Mouse (Mus musculus) testis, adult 2 months (tissue): ENCODE measurements around the gene Clec2i. TPM values are rescaled to one million over a fixed set of nuclear protein-coding genes. Genes with fewer than 3 reads are reported as not detected.

ENCODE experiments used
- H3K27ac ChIP-seq: fragments of 200-500 bp; 2 replicates; pipeline ENCODE4 v1.5.1; 2012; ENCODE audit warnings: low read depth, low read length; ENCODE audit not compliant: control insufficient read depth, insufficient read depth
- H3K27me3 ChIP-seq: fragments of 200-500 bp; 2 replicates; pipeline ENCODE4 v1.6.1; 2012; ENCODE audit warnings: mild to moderate bottlenecking, low read length, moderate library complexity; ENCODE audit not compliant: control insufficient read depth, insufficient read depth
- H3K36me3 ChIP-seq: fragments of 200-500 bp; 2 replicates; pipeline ENCODE4 v1.6.1; 2012; ENCODE audit warnings: mild to moderate bottlenecking, low read length; ENCODE audit not compliant: control insufficient read depth, insufficient read depth
- H3K4me1 ChIP-seq: fragments of 200-500 bp; 2 replicates; pipeline ENCODE4 v1.6.1; 2012; ENCODE audit warnings: low read length; ENCODE audit not compliant: control insufficient read depth, insufficient read depth
- H3K4me3 ChIP-seq: fragments of 200-500 bp; 2 replicates; pipeline ENCODE4 v1.5.1; 2012; ENCODE audit warnings: low read depth, mild to moderate bottlenecking, low read length, moderate library complexity, mixed read lengths; ENCODE audit not compliant: control insufficient read depth
- CTCF ChIP-seq: fragments of 200-500 bp; IDR thresholded peaks from 2 replicates; pipeline ENCODE4 v1.5.1; 2012; ENCODE audit warnings: low read depth, mild to moderate bottlenecking, inconsistent platforms, low read length, moderate library complexity; ENCODE audit not compliant: control insufficient read depth, insufficient read depth, insufficient replicate concordance
- POLR2A ChIP-seq: fragments of 200-500 bp; IDR thresholded peaks from 2 replicates; pipeline ENCODE4 v1.6.1; 2012; ENCODE audit warnings: low read depth, mild to moderate bottlenecking, inconsistent platforms, low read length, moderate library complexity; ENCODE audit not compliant: control insufficient read depth
- polyA plus RNA-seq: library from polyadenylated mRNA; depleted of rRNA; stranded (reverse); fragments of >200 nt; gene quantifications from 2 replicates; pipeline ENCODE4 v1.2.3, GENCODE M21; 2012

Gene Clec2i
- polyA plus RNA-seq, 1 experiment = not detected

DNA sequence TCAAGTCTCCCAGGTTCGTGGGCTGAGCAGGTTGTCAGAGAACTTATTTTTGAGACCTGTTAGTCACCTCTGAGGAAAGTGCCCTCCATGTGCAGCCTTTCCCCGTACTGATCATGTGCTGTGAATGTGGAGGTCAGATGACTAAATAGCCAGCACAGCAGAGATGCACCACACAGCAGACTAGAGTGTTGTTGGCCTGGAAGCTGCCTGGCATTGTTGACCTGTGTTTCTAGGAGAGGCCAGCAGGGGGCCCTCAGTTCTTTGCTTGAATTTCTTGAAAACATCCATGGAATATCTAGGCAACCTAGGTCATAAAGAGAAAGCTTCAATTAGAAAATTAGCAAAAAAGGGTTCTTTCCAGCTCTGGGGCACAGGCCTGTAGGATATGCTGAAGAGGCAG is 37.5 kb upstream of the Clec2i start:
- H3K4me3 ChIP-seq = no peak overlapping the region
- TF ChIP-seq CTCF (peak; percentile 35; the same call in 1 of the 2 replicates), POLR2A (no peak)
- no peaks in the 10 kb centered on the region for H3K27me3 ChIP-seq
- no peak overlapping the region for H3K27ac ChIP-seq
- H3K36me3 ChIP-seq = no peaks in the 10 kb centered on the region
- peaks cover 2% of the 10 kb centered on the region; the same call in 1 of the 2 replicates for H3K4me1 ChIP-seq

DNA sequence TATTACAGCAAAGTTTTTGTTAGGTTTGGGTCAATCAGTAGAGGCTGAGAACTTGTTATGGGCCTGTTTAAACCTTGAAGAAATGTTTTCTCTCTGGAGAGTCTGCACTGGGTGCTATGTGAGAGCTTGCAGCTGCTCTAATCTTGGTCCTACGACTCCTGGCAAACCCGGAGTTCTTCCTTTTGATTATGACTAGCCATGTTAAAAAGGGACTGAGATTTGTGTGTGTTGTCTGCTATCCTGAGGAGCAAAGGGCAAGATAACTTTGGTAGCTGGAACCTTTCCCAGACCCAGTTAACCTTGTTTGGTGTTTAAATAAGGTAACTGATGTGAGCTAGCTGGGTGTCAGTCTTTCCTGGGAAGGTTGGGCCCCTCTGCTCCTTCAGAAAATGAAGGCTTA is 36.7 kb upstream of the Clec2i start:
- no peak overlapping the region for H3K27ac ChIP-seq
- TF ChIP-seq POLR2A (no peak), CTCF (no peak)
- H3K36me3 ChIP-seq = no peaks in the 10 kb centered on the region
- peaks cover 2% of the 10 kb centered on the region; the same call in 1 of the 2 replicates for H3K4me1 ChIP-seq
- no peak overlapping the region for H3K4me3 ChIP-seq
- H3K27me3 ChIP-seq = no peaks in the 10 kb centered on the region

DNA sequence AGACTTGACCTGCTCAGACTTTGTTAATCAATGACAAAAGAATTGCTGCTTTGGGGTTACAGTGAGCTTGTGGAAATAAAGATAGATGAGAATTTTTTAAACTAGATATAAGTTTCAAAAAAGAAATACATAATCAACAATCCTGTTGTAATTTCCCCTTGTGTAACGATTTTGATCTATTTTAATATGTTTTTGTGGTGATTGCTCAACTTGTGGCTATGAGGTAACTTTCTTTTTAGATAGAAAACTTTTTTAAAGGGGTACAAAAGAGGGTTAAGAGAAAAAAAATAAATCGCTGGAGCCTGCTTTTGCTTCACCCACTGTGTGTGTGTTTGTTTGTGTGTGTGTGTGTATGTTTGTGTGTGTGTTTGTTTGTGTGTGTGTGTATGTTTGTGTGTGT is 36.2 kb upstream of the Clec2i start:
- H3K4me3 ChIP-seq = no peak overlapping the region
- no peak overlapping the region for H3K27ac ChIP-seq
- H3K27me3 ChIP-seq = no peaks in the 10 kb centered on the region
- peaks cover 2% of the 10 kb centered on the region; the same call in 1 of the 2 replicates for H3K4me1 ChIP-seq
- TF ChIP-seq CTCF (no peak), POLR2A (no peak)
- H3K36me3 ChIP-seq = no peaks in the 10 kb centered on the region

DNA sequence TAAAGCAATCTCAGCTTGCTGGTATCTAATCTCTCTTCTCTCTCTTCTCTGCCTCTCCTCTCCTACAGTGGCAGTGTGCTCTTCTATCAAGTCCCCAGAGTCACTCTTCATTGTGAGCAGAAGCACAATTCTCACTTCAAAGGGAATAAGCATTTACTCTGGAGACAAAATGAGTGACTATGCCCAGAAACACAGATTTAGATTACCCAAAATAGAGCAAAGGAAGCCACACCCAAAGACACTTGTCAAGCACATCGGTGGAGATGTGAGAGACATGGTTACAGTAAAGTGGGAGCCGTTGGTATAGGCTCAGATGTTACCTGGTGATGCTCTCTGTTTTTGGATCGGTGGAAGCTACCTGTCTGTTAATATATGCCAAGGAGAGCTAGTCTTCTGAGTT is 34.6 kb upstream of the Clec2i start:
- H3K36me3 ChIP-seq = no peaks in the 10 kb centered on the region
- no peaks in the 10 kb centered on the region for H3K27me3 ChIP-seq
- TF ChIP-seq POLR2A = no peak
- no peak for TF ChIP-seq CTCF
- H3K4me1 ChIP-seq = peaks cover 2% of the 10 kb centered on the region; the same call in 1 of the 2 replicates
- no peak overlapping the region for H3K4me3 ChIP-seq
- H3K27ac ChIP-seq = no peak overlapping the region

DNA sequence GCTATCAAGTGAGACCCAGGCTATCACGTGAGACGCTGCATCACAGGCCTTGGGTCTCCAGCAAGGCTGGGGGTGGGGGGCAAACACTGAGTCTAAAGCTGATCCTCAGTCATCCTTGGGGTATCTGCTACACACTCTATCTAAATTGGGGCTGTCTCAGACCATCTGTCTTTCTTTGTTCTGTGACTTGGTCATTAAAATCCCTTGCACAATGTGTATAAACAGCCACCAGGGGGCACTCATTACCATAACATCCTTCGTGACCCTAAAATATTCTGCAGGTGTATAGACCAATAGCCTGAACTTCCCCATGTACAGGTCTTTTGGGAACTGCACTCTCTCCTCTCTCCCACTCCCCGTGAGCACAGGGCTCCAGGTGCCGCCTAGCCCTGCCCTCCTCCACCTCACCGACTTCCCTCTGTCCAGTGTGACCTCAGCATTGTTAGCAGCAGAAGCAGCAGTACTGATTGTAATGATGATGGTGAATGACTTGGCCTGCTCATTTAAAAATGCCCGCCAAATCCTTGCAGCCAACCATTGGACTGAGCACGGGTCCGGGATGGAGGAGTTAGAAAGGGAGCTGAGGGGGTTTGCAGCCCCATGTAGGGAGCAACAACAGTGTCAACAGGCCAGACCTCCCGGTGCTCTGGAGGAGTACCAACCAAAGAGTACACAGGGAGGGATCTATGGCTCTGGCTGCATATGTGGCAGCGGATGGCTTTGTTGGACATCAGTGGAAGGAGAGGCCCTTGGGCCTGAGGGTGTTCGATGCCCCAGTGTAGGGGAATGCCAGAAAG is 33.2 kb upstream of the Clec2i start:
- H3K36me3 ChIP-seq = no peaks in the 10 kb centered on the region
- no peak overlapping the region for H3K27ac ChIP-seq
- H3K4me3 ChIP-seq = peak overlapping the region; percentile 19; the same call in 1 of the 2 replicates
- peak; percentile 1; the same call in 1 of the 2 replicates for TF ChIP-seq CTCF
- no peak for TF ChIP-seq POLR2A
- H3K27me3 ChIP-seq = no peaks in the 10 kb centered on the region
- peaks cover 2% of the 10 kb centered on the region; the same call in 1 of the 2 replicates for H3K4me1 ChIP-seq

DNA sequence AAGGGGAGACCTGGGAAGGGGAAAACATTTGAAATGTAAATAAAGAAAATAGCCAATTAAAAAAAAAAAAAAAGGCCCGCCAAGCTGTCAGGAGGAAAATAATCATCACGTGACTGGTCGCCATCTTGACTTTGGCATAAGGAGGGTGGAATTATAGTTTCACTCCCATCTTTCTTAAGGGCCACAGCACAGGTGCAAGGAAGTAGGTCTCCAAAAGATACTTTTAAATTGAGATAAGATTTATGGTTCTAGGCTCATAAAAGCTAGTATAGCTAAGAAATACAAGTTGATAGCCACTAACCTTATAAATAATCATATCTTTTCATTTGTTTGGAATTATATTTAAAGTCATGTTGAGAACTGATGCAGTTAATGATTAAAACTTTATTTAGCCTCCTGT is 32.5 kb upstream of the Clec2i start:
- no peak for TF ChIP-seq POLR2A
- Histone ChIP-seq H3K4me3 (no peak overlapping the region), H3K36me3 (no peaks in the 10 kb centered on the region), H3K27me3 (no peaks in the 10 kb centered on the region), H3K27ac (no peak overlapping the region), H3K4me1 (peaks cover 2% of the 10 kb centered on the region; the same call in 1 of the 2 replicates)

DNA sequence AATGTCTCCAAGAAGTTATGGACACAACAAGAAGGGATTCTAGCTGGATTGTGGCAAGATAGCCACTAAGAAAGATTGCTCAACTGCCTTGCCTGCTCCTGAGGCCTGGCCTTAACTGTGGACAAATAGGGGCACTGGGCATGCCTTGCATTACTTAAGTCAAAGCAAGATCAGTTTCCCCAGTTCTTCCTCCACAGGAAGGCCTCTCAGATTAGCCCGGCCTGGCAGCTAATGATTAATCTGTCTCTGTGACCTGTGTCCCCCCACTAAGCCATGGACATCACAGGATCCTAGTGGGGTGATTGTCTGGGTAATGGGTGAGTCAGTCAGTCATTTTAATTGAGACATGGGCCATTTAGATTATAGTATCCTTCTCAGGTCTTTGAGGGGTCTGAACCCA is 31.9 kb upstream of the Clec2i start:
- no peak overlapping the region for H3K27ac ChIP-seq
- H3K4me3 ChIP-seq = no peak overlapping the region
- no peak for TF ChIP-seq CTCF
- no peak for TF ChIP-seq POLR2A
- peaks cover 2% of the 10 kb centered on the region; the same call in 1 of the 2 replicates for H3K4me1 ChIP-seq
- no peaks in the 10 kb centered on the region for H3K27me3 ChIP-seq
- H3K36me3 ChIP-seq = no peaks in the 10 kb centered on the region
